Mouse (Mus musculus) natural killer cell, adult 2 months (primary cell): ENCODE measurements around the gene Slc40a1.

Experiments
- DNase-seq, 2 experiments: peaks; one replicate each; pipeline ENCODE4 v3.0.0; 2022; ENCODE audit warnings: low spot score in 2 of 2

Slc40a1 gene

DNA sequence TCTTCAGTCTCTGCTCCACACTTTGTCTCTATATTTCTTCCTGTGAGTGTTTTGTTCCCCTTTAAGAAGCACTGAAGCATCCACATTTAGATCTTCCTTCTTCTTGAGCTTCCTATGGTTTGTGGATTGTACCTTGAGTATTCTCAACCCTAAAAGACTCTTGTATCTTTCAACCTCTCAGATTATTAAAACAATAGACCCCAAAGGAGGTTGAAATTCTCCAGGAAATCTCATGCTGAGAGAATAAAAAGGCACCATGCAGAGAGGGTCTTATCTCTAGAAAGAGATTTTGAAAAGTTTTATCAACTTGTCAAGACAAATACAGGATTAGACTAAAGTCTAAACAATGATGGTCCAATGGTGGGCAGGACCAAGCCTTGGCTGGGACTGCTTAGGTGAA lies 42.9 kb downstream of the Slc40a1 start:
- DNase-seq = no peak

DNA sequence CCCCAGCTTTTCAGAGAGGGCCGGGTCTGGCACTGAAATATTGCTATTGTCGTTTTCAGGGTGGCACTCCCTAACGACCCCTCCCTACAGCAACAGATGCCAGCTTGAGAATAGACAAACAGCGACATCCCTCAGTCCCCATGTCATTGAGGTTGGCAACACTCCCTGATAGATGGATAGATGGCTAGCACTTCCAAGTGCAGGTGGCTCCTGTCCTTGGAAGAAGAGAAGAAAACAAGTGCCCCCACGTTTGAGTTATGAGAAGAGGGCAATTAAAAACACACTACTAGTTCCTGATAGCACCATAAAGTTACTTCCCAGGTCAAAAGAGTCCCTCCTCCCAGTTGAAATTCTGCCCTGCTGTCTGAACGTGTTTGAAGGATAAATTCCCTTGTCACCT lies 44.2 kb downstream of the Slc40a1 start:
- DNase-seq = no peak

DNA sequence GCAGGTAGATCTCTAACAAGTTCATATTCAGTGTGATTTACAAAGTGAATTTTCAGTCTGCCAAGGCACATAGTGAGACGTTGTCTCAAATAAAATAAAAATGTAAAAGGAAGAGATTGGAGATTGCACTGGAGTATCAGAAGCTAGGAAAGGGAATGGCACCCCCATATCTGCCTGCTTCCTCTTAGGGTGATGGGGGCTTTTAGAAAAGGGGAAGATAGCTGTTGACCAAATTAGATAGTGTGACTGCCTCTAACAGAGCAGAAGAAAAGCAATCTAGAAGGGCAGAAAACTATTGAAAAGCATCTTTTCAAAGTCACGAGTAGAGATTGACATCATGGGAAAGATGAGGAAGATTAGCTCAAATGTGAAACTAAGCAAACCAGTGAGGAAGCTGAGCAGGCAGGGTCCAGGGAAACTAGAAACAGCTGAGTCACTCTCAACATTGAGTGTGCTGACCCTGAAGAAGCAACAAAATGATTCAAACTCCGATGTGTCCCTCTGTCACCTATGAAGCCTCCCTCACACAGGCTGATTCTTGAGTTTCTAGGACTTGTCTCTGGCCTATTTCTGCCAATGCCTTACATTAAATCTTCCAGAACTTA lies 45.0 kb downstream of the Slc40a1 start:
- DNase-seq = no peak

DNA sequence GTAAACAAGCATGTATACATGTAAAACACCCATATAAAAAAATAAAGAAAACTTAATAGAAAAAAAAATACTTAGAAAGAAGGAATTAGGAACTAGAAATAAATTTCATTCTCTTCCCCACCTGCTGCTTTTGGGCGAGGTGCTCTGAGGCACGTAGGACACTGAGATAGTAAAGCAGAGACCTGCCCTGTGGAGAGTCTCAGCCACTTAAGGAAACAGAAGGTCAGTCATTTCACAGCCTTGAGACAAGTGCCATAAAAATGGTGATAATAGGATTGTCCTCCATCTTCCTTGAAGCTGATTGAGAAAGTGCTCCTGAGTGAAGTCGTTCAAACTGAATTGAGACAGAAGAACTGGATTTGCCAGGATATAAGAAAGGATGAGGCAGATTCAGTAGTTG lies 48.9 kb downstream of the Slc40a1 start:
- DNase-seq = no peak

DNA sequence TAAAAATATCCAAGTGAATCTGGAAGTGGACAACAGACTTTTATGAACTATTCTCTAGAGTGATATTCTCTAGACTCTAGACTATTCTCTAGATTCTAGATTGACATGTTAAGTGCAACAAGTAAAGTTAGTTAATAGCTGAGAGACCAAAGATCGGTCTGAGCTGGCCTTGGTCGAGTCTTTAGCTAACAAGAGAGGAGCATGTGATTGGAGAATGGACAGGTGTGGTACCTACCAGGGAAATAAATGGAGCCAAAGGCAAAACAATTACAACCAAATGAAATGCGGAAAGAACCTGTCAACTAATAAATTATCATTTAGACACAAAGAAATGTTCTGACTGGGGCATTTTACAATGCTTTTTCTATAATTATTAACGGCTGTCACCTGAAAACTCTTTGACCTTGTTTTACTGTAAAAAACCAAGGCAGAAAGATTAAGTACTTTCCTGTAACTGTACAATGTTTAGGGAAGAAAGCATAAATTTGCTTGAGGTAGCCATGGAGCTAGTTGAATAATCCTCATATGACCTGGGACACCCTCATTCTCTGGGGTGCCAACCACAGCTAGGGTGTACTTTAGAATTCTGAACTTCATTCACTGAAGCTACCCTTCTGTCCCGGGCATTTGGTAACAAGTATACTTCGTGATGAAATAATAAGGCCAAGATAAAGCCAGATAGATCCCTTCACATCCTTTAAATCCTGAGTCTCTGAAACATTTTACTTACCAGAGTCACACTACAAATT lies 49.7 kb downstream of the Slc40a1 start:
- DNase-seq = no peak

DNA sequence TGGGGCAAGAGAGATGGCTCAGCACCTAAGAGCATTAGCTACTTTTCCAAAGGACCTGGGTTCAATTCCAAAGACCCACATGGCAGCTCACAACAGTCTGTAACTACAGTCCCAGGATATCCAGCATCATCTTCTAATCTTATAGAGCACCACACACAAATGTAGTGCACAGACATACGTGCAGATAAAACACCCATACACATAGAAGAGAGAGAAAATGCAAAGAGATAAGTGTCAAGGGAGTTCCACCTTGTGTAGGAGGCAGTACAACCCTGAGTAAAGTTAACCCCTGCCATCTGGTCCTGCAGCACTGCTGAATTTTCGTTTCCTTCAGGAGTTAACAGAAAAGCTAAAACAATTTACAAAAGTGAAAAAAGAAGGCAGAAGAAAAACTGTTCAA lies 50.7 kb downstream of the Slc40a1 start:
- DNase-seq = no peak

DNA sequence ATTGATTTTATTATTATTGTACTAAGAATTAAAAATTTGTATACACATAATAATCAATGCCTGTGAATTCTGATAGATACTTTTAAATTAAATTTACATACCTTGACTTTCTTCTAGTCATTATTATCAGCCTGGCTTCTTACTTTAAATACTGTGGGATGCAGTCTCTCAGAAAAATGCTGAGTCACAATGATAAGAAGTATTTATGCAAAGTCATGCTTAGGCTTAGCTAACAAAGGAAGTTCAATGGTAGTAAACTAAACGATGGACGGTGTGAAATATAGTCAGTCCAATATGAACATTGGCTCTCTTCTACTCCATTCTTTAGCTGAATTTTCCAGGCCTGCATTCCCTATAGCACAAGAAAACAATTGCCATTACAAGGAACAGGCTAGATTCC lies 53.1 kb downstream of the Slc40a1 start:
- no peak for DNase-seq

DNA sequence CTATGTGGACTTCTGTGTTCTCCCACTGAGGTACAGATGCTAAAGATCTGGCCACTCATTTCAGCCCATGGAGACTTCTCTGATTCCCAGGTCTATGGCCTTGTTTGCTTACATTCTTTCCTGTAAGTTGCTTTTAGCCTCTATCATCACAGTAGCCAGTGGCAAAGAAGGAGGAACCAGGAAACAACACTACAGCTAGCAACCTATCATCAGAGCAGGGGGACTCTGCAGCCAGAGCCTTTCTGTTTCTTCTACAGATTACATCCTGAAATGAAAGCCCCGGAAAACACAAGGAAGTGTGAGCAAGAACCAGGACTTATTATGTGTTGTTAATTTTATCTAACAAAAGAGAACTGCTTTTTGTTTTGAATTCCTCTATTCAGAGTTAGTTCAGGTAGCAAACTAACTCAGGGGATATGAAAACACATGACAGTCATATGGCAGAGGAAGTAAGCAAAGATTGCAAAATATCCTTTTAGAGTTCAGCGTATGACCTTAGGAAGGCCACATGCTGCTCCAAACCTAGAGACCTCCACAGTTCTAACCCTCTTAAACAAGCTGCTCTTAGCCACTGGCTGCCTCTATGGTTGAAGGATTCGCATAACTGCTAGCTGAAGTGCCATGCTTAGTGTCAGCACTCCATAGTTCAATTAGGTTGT lies 57.7 kb downstream of the Slc40a1 start:
- no peak for DNase-seq

DNA sequence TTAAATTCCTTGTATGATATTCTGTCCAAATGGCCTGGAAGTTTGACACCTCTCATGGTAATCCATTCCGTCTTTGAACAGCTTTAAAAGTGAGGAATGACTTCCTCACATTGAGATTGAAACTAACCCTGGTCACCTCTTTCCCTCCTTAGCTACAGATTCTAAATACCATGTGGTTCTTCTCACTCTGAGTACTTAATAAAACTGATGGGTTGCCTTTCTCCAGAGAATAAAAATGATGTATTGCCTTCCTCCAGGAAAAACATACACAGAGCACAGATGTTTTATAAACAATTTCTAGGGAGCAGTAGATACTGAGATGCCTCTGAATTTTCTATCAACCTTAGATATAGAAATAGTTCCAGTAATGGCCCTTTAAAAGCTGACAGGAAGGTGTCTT lies 58.3 kb downstream of the Slc40a1 start:
- no peak for DNase-seq

DNA sequence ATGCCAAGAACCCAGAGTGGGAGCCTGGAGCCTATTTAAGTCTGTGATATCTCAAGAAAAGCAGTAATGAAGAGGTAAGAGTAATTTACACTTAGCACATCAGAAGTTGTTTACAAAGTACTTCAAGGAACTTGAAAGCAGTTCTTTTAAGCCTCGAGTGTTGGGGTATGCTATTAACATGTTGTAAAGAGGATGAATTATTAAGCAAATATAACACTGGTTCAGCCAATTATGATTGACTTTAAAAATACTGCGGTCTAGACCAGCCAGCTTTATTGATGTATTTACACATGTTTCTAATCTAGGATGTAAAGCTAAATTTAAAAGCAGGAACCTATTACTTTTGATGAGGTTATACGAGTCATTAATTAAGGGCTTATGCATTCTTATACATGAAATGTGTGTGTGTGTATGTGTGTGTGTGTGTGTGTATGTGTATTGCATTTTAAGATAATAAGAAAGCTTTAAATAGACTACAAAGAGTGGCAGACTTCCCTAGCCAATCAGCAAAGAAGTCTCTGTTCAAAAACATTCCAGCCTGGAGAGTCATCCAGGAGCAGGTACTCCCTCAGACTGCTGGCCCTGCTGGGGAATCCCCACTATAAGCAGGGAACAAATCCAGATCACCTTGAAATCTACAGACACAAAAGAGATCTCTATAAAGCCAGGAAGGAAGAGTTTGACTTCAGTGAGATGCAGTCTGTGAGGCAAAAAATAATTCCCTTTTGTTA lies 59.9 kb downstream of the Slc40a1 start:
- DNase-seq = no peak

DNA sequence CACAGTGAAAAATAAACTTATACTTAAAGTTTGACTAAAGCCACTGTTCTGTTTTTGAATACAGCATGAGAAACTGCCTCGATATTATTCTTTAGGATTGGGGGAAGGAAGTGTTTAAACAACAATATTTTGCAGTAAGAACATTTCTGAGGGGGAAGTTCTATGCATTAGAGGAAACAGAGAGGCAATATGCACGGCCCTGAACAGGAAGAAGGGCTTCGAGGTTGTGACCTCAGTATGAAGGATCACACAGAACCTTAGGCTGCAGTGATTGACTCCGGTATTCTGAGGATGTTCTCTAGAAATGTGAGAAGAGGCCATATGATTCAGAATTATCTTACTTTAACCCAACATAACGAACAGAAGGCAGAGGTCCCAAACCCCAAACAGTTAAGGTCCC lies 60.6 kb downstream of the Slc40a1 start:
- DNase-seq = no peak

DNA sequence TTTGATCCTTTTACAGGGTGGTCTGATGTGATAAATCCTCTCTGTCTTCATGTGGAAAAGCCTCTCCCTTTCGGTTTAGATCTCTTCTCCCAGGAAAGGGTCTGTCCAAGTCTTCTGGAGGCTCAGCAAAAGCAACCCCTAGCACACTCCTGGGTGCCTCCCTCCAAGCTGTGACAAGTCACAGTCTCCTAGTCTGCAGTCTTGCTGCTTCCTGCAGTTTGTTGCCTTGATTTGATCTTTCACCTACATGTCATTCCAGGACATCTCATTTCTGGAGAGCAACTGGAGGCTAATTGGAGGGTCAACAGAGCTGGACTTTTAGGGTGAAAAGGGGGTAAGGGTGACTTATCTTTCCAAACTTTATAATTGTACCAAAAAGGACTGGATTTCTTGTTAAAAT lies 61.0 kb downstream of the Slc40a1 start:
- DNase-seq = no peak

DNA sequence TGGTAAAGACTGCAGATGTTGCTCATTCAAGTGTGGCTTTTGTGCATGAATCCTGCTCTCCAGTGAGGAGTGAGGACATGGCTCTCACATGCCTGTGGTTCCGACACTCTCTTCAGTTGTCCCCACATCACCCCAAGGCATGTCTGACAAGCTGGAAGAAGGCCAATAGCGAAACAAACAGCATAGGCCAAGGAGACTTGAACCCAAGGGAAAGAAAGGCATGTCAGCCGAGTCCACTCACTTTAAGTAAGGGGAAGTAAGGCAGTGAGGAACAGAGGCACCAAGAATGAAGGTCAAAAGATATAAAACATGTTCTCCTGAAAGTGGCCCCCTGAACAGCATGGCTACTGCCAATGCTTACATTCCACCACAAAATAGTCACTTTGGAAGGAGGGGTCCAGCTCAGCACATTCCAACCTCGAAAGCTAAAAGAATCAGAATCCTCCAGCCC lies 61.7 kb downstream of the Slc40a1 start:
- no peak for DNase-seq

DNA sequence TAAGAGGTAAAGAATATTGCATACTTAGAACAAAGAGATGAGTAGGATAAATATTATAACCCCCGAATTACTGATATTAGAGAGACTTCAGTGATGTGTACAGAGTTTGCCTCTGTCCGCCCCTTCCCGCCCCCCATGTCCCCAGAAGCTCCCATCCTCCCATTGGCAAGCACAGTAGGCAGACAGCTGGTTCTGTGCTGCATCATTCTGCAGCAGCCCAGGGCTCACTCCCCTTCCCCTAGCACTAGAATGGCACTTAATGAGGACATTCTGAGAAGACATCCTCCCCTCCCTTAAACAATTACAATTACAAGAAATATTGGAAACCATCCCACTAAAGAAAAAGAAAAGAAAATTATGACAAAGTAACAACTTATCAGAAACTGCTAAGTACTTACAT lies 62.7 kb downstream of the Slc40a1 start:
- no peak for DNase-seq

DNA sequence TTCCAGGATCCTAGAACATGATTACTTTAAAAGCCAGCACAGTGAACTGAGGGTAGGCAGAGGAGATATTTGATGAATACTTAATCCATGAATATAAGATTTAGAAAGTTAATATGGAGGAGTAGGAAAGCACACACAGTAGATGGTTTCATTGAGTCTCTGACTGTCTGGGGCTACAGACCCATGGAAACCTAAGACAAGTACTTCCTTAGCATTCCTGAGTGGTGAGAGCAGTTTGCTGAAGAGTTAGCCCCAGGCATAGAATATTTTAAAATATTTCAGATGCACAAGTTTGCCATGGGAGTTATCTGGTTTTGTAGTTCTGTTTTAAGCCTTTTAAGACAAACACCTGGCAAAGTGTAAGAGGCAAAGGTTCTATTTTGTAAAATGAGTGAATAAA lies 65.2 kb downstream of the Slc40a1 start:
- no peak for DNase-seq

DNA sequence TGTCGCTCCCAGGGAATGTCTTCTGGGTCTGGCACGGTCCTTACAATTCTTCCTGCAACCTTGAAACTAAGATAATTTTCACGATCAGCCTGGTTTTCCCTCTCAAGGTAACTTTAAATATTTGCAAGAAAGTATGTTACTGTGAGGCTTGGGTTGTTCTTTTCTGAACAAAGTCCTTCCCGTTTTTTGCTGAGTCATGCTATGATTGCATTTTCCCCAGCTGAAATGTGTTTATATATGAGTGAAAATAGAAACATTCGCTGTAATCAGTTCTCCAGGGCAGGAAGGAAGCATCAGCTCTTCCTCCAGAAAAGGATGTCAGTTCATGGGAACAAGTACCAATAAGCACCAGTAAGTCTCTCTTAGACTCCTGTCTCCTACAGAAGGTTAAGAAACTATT lies 66.0 kb downstream of the Slc40a1 start:
- DNase-seq = no peak
